Mouse (Mus musculus): ENCODE results near the gene St6galnac5.

St6galnac5 gene

GRCm38 (mm10) chr3:152950299-152950698 lies 31.7 kb downstream of the St6galnac5 start:
- DNase-seq (ENCODE audit: low read depth, low spot score): no peak

DNA sequence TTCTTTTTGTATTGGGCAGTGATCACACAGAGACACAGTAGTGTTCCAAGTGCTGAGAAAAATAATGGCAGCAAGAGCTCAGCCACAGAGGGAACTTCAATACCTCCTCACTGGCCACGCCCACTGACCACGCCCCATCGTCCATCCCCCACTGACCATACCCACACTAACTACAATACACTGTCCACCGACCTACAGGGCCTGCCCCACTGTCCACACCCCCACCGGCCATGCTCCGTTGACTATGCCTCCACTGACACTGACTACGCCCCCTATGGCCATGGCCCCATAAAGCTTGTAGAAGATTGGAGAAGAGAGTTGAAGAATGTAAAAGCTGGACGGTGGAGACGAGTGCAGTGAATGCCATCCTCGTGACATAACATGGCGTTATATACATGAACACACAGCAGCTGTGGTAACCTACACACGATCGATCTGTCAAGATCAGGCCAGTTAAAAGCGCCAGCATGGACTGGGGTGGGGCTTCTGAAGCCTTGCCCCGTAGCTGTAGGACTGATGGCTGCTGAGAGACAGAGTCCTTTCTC lies 32.7 kb downstream of the St6galnac5 start:
- DNase-seq (ENCODE audit: low read depth, low spot score): no peak

GRCm38 (mm10) chr3:152948556-152948955 lies 33.5 kb downstream of the St6galnac5 start:
- no peak for DNase-seq (ENCODE audit: low read depth, low spot score)

GRCm38 (mm10) chr3:152947031-152947640 lies 34.9 kb downstream of the St6galnac5 start:
- no peak for DNase-seq (ENCODE audit: low read depth, low spot score)

DNA sequence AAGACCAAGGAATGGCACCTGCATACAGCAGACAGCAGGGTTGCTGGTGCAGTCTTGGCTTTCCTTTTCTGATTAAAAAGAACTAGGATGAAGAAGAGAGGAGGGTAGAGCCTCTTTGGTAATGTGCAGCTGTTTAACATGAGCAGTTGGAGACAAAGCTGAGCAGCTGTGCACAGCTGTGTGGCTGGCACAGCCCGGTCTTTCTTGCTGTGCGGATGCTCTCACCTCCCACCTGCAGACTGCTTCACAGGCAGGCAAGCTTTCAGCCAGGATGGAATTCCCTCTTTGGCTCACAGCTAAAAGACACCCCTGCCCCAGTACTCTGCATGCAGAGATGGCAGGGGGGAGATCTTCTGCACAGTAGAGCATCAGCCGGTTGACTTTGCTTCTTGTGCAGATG lies 37.3 kb downstream of the St6galnac5 start:
- DNase-seq (ENCODE audit: low read depth, low spot score): no peak

- no peak for DNase-seq (ENCODE audit: low read depth, low spot score)
Measured at GRCm38 (mm10) chr3:152942985-152943384, 39.1 kb downstream of the St6galnac5 start.

DNA sequence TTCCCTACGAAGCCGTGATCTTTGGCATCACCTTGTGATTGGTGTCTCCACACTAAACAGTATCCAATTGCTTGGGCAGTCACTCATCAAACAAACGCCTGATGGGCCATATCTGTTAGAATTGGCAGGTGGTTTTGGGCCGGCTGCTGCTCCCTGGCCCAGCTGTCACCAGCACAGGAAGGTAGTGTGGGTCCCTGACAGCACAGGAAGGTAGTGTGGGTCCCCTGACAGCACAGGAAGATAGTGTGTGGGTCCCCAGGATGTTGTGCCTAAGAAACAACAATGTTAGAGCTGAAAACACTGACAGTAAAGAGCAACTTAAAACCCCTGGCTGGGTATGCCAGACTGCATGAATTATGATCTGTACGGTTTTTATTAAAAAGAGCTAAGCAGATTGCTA lies 40.4 kb downstream of the St6galnac5 start:
- no peak for DNase-seq (ENCODE audit: low read depth, low spot score)

DNA sequence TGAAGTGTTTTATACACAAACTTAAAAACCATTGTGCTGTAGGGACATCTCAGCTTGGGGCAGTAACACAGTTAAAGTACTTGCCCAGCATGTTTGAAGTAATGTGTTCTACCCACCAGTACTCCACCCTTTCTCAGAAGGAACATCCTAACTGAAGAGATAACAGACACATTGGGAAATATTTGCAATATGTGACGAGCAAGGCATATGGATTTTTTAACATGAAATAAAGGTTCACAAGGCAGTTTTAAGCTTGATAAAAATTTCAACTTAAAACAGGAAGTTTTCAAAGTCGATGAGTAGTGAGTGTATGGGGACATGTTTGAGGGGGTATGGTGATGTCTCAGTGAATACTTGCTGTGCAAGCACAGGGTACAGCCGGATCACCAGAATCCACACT lies 45.7 kb downstream of the St6galnac5 start:
- DNase-seq (ENCODE audit: low read depth, low spot score): no peak

DNA sequence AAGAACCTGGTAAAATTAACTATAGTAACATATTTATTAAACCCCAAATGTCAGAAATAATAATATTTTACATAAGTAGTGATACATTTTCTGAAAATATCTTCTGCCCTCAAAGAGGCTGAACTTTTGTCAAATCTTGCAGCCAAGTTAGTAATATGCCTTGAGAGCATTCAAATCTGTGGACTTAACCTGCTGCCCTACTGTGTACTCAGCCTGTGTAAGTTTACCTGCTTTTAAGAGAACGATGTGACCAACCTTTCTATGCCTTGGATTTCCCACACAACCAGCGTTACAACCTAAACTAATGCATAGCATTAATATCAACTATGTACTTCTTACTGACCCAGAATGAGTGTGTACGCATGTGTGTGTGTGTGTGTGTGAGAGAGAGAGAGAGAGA lies 48.3 kb downstream of the St6galnac5 start:
- DNase-seq (ENCODE audit: low read depth, low spot score): no peak

- DNase-seq (ENCODE audit: low read depth, low spot score): no peak
Measured at GRCm38 (mm10) chr3:152932544-152932943, 49.5 kb downstream of the St6galnac5 start.

DNA sequence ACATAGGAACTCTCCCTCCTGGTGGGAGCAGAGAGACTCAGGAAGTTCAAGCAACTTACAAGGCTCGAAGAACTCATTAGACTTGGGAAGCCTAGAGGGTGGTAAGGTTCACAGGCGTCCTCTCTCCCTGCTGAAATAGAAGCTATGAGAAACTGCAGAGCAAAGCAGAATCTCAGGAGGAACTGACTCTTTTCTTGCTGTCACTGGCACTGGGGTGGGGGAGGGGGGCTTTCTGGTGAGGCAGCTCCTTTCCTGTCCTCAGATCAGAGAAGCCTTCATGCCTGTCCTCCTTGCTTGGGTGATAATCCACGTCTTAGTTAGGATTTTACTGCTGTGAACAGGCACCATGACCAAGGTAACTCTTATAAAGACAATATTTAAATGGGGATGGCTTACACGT lies 50.0 kb downstream of the St6galnac5 start:
- DNase-seq (ENCODE audit: low read depth, low spot score): no peak

DNA sequence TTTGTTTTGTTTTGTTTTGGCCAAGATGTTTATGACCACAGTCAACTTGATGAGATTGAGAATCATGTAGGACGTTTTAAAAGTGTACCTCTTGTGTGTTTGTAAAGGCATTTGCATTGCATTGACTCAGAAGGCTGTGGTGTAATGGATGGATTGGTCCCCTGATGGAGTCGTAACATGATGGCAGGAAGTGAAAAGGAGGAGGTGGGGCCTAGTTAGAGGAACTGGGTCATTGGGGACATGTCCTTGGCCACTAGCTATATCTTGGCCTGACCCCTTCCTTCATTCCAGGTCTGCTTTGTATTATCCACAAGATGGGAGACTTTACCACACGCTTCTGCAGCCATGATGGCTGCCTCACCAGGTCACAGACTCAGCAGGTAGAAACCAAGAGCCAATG lies 50.7 kb downstream of the St6galnac5 start:
- no peak for DNase-seq (ENCODE audit: low read depth, low spot score)

GRCm38 (mm10) chr3:152929788-152930281 lies 52.2 kb downstream of the St6galnac5 start:
- DNase-seq (ENCODE audit: low read depth, low spot score): no peak

GRCm38 (mm10) chr3:152929256-152929787 lies 52.7 kb downstream of the St6galnac5 start:
- no peak for DNase-seq (ENCODE audit: low read depth, low spot score)

DNA sequence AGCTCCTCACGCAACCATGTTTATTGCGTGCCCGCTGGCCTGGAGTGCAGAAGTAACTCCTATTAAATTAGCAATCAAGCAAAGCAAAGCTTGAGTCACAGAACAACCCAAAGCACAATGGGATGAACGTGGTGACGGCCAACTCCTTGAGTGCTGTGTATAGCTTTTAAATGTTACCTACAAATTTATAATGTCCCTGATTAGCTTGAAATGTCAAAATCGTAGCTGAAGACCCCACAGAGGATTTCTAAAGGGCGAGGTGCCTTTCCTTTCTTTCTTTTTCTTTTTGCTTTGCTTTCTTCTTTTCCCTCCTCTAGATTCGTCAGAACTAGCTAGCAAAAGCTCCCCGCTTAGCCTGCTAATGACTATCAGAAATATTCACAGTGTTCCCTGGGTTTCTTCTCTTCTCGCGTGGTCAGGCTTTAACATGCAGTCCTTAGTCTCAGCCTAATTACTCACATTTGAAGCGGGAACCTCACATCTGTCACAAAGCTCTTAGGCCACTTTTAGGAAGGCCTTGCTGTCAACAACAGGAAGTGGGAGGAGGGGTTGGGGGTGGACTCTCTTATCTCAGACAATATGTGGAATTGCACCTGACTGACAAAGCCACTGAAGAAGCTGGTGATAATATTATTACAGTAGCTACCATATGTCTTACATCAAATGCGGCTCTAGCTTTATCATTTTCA lies 53.6 kb downstream of the St6galnac5 start:
- no peak for DNase-seq (ENCODE audit: low read depth, low spot score)

GRCm38 (mm10) chr3:152926166-152926565 lies 55.9 kb downstream of the St6galnac5 start:
- no peak for DNase-seq (ENCODE audit: low read depth, low spot score)

- DNase-seq (ENCODE audit: low read depth, low spot score): no peak
Measured at GRCm38 (mm10) chr3:152925364-152925763, 56.7 kb downstream of the St6galnac5 start.

GRCm38 (mm10) chr3:152923530-152923929 lies 58.5 kb downstream of the St6galnac5 start:
- no peak for DNase-seq (ENCODE audit: low read depth, low spot score)

- DNase-seq (ENCODE audit: low read depth, low spot score): no peak
Measured at GRCm38 (mm10) chr3:152920365-152920764, 61.7 kb downstream of the St6galnac5 start.

DNA sequence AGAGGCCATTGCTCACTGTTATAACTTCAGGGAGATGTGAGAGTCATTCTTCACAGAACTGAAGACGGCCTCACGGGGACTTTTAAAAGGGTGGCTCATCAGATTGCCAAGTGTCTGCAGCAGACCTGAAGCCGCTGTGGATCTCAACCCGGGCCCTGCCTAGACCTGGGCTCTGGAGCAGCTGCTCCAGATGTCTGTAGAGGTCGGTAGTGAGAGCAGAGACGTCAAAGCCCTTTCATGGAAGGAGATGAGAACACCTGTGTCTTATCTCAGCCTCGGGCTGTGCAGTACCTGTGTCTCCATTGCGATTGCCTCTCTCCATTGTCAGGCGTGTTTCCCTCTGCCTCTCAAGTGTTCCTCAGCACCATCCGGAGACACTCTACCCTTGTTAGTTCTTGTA lies 62.9 kb downstream of the St6galnac5 start:
- no peak for DNase-seq (ENCODE audit: low read depth, low spot score)

DNA sequence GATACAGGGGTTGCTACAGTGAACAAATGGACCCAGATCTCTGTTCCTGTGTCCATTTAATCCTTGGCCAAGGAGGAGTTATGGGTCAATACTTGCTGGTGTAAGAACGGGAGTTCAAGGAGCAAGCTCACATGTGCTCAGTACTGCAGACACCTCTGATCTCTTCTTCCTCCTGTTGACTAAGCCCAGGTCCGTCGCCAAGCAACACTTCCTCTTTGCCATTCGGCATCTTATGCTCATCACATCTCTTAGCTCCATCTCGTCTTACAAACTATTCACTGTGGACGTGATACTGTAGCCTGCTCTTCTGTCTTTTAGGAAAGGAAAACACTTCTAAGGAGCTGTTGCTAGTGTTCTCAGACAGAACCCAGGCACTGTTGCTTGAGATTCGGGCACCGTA lies 64.5 kb downstream of the St6galnac5 start:
- no peak for DNase-seq (ENCODE audit: low read depth, low spot score)

DNA sequence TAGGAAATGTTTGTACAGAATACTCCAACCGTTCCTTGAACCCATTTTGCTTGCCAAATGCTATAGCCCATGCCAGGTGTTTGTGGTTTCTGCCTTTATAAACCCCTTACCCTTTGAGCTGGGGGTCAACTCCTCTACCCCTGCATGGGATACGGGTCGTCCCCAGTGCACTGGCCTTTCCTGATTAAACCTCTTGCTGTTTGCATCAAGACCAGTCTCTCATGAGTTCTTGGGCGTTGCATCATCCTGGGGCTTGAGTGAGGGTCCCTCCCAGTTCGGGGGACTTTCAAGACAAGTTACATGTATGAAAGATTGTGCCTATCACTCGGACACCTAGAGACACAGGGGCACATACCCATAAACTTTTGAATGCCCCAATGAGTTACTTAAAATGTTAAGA lies 67.7 kb downstream of the St6galnac5 start:
- DNase-seq (ENCODE audit: low read depth, low spot score): no peak

GRCm38 (mm10) chr3:152913625-152914024 lies 68.4 kb downstream of the St6galnac5 start:
- no peak for DNase-seq (ENCODE audit: low read depth, low spot score)
